ENCODE assay signal across 18 mouse cellular contexts in the genomic region with DNA sequence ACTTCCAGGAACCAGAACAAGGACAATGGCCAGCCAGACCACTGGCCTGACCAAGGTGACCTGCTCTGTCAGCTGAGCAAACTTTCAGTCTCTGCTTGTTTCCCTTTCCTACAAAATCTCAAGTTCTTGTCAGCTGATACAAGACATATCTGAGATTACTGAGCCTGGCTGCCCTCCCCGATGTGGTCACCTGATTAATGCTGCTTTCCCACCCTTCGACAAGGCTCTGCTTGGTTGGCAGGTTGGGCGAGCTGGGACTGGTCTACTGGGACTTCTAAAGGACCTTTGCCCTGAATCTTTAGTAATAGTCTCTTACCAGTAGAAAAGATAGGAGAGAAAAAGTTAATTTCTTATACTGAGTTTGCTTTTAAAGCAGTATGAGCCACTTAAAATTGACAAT. TPM values are rescaled to one million over a fixed set of nuclear protein-coding genes. Genes with fewer than 3 reads are reported as not detected.
DNase-seq lines count a peak whose midpoint lies in the region; ATAC-seq lines count a peak whose summit lies in the region.
"Had no signal": no experiment of that assay in that cellular context is flagged by ENCODE, and none has a peak within 500 bp of the region (broad histone marks: within the 10 kb centered on the region; RNA-seq: fewer than 3 reads in every experiment).

No protein-coding gene starts in this region.

- H3K27me3 ChIP-seq in kidney, embryonic 16.5 days (ENCODE audit: insufficient read depth, low read length) = no peaks in the 10 kb centered on the region
- no peaks in the 10 kb centered on the region for H3K27me3 ChIP-seq in intestine, embryonic 16.5 days (replicated peaks; ENCODE audit: control insufficient read depth, insufficient read depth, low read length)
- H3K27me3 ChIP-seq in stomach, embryonic 16.5 days (ENCODE audit: control insufficient read depth, insufficient read depth, low read length) = no peaks in the 10 kb centered on the region
- H3K27me3 ChIP-seq: CH12.LX; hindbrain, embryonic 13.5 days; midbrain, embryonic 12.5 days; stomach, embryonic 15.5 days had no signal

- peaks cover 9% of the 10 kb centered on the region for H3K4me1 ChIP-seq in kidney, embryonic 16.5 days (ENCODE audit: insufficient read depth, low read length)
- peaks cover 2% of the 10 kb centered on the region for H3K4me1 ChIP-seq in brown adipose tissue, adult 24 weeks (ENCODE audit: control insufficient read depth, insufficient read depth, insufficient read length, low read length)
- peaks cover 4% of the 10 kb centered on the region for H3K4me1 ChIP-seq in intestine, embryonic 16.5 days (ENCODE audit: control insufficient read depth, insufficient read depth, low read length)
- peaks cover under 1% of the 10 kb centered on the region; the same call in 1 of the 2 replicates for H3K4me1 ChIP-seq in stomach, embryonic 16.5 days (ENCODE audit: control insufficient read depth, insufficient read depth, low read length)

- peak; percentile 29 for DNase-seq in kidney, adult 18-20 months
- DNase-seq in right cerebral cortex, postnatal 36 days (ENCODE audit: low spot score in 2 of 2) = no peak
- DNase-seq: cerebellum, adult 18-20 months; lung, adult 2 months; lung, postnatal 4 days; right cerebral cortex, adult 18-20 months; spleen, adult 18-20 months; thymus, postnatal 4 days had no signal

- no peak overlapping the region for H3K4me3 ChIP-seq in kidney, embryonic 16.5 days (ENCODE audit: low read length)
- no peak overlapping the region for H3K4me3 ChIP-seq in brown adipose tissue, adult 24 weeks (ENCODE audit: insufficient read depth, low read depth, low read length)
- H3K4me3 ChIP-seq in intestine, embryonic 16.5 days (ENCODE audit: low read length) = no peak overlapping the region
- H3K4me3 ChIP-seq in stomach, embryonic 16.5 days (replicated peaks; ENCODE audit: low read length) = no peak overlapping the region
- H3K4me3 ChIP-seq: hindbrain, embryonic 13.5 days; midbrain, embryonic 12.5 days; myocyte; stomach, embryonic 15.5 days had no signal

- no peak for ATAC-seq in kidney, embryonic 16.5 days (ENCODE audit: low FRiP score, low TSS enrichment)
- peak; percentile 88 for ATAC-seq in intestine, embryonic 16.5 days
- ATAC-seq in stomach, embryonic 16.5 days (ENCODE audit: insufficient read depth, low FRiP score) = peak; percentile 60; the same call in 1 of the 2 replicates
- ATAC-seq in cerebellum, adult (ENCODE audit: insufficient number of reproducible peaks, low FRiP score, low TSS enrichment) = no peak

- H3K36me3 ChIP-seq in kidney, embryonic 16.5 days (ENCODE audit: insufficient read depth, low read length) = 0 out of 2 replicates have a peak, but pooled peaks cover 2% of the 10 kb centered on the region
- H3K36me3 ChIP-seq in intestine, embryonic 16.5 days (ENCODE audit: control insufficient read depth, insufficient read depth, low read length) = no peaks in the 10 kb centered on the region
- no peaks in the 10 kb centered on the region for H3K36me3 ChIP-seq in stomach, embryonic 16.5 days (ENCODE audit: control insufficient read depth, insufficient read depth, low read length)
- H3K36me3 ChIP-seq: midbrain, embryonic 12.5 days; stomach, embryonic 15.5 days had no signal

- H3K27ac ChIP-seq in kidney, embryonic 16.5 days (ENCODE audit: low read length) = no peak overlapping the region
- H3K27ac ChIP-seq in brown adipose tissue, adult 24 weeks (replicated peaks; ENCODE audit: low read depth, low read length) = peak overlapping the region; percentile 82
- peak overlapping the region; percentile 78; the same call in 1 of the 2 replicates for H3K27ac ChIP-seq in intestine, embryonic 16.5 days (ENCODE audit: low read length)
- peak overlapping the region; percentile 38; the same call in 1 of the 2 replicates for H3K27ac ChIP-seq in stomach, embryonic 16.5 days (ENCODE audit: low read length)
- H3K27ac ChIP-seq: hindbrain, embryonic 13.5 days; midbrain, embryonic 12.5 days; stomach, embryonic 15.5 days had no signal

- WGBS in kidney, embryonic 16.5 days = 84% methylated on average over 3 of the region's 3 CpGs
- WGBS in intestine, embryonic 16.5 days = 68% methylated on average over 3 of the region's 3 CpGs
- WGBS in stomach, embryonic 16.5 days = 61% methylated on average over 3 of the region's 3 CpGs

- no peak overlapping the region for H3K4me2 ChIP-seq in kidney, embryonic 16.5 days (replicated peaks; ENCODE audit: low read depth, low read length)
- no peak overlapping the region for H3K4me2 ChIP-seq in intestine, embryonic 16.5 days (ENCODE audit: low read depth, low read length)
- no peak overlapping the region for H3K4me2 ChIP-seq in stomach, embryonic 16.5 days (ENCODE audit: low read depth, low read length)
- H3K4me2 ChIP-seq: hindbrain, embryonic 13.5 days; midbrain, embryonic 12.5 days; stomach, embryonic 15.5 days had no signal

- no peaks in the 10 kb centered on the region for H3K9me3 ChIP-seq in kidney, embryonic 16.5 days (ENCODE audit: low read length)
- no peaks in the 10 kb centered on the region for H3K9me3 ChIP-seq in intestine, embryonic 16.5 days (ENCODE audit: control insufficient read depth, low read length)
- no peaks in the 10 kb centered on the region for H3K9me3 ChIP-seq in stomach, embryonic 16.5 days (replicated peaks; ENCODE audit: control insufficient read depth, low read length)
- H3K9me3 ChIP-seq: hindbrain, embryonic 13.5 days; midbrain, embryonic 12.5 days; stomach, embryonic 15.5 days had no signal

- no peak overlapping the region for H3K9ac ChIP-seq in kidney, embryonic 16.5 days (replicated peaks; ENCODE audit: low read length)
- no peak overlapping the region for H3K9ac ChIP-seq in intestine, embryonic 16.5 days (ENCODE audit: low read depth, low read length)
- no peak overlapping the region for H3K9ac ChIP-seq in stomach, embryonic 16.5 days (ENCODE audit: low read length)
- H3K9ac ChIP-seq: hindbrain, embryonic 13.5 days; midbrain, embryonic 12.5 days; stomach, embryonic 15.5 days had no signal

RNA-seq across cellular contexts. Expression of gene Zbtb5, which starts 6.8 kb away (rescaled TPM):
- 25.2 and 27.9 TPM in 2 replicates for polyA plus RNA-seq in kidney, embryonic 16.5 days (2015; fragmentation: Nextera tagmentation; extraction: Ambion mirVana)
- polyA plus RNA-seq in brown adipose tissue, adult 24 weeks (2012; ENCODE audit: insufficient read depth, insufficient read length, missing spikeins) = 4.0 and 5.0 TPM in 2 replicates
- polyA plus RNA-seq in intestine, embryonic 16.5 days (2015; fragmentation: Nextera tagmentation; extraction: Ambion mirVana) = 12.8 and 13.8 TPM in 2 replicates
- polyA plus RNA-seq in stomach, embryonic 16.5 days (2015; fragmentation: Nextera tagmentation; extraction: Ambion mirVana) = 17.6 and 17.7 TPM in 2 replicates

RNA-seq across cellular contexts. Expression of gene Polr1e, which starts 12.9 kb away (rescaled TPM):
- polyA plus RNA-seq in kidney, embryonic 16.5 days (2015; fragmentation: Nextera tagmentation; extraction: Ambion mirVana) = 39.9 and 43.0 TPM in 2 replicates
- 8.6 and 10.1 TPM in 2 replicates for polyA plus RNA-seq in brown adipose tissue, adult 24 weeks (2012; ENCODE audit: insufficient read depth, insufficient read length, missing spikeins)
- 31.1 and 34.1 TPM in 2 replicates for polyA plus RNA-seq in intestine, embryonic 16.5 days (2015; fragmentation: Nextera tagmentation; extraction: Ambion mirVana)
- 32.7 and 38.4 TPM in 2 replicates for polyA plus RNA-seq in stomach, embryonic 16.5 days (2015; fragmentation: Nextera tagmentation; extraction: Ambion mirVana)

RNA-seq across cellular contexts. Expression of gene Grhpr, which starts 24.3 kb away (rescaled TPM):
- polyA plus RNA-seq in kidney, embryonic 16.5 days (2015; fragmentation: Nextera tagmentation; extraction: Ambion mirVana) = 115 and 124 TPM in 2 replicates
- 50.3 and 55.8 TPM in 2 replicates for polyA plus RNA-seq in brown adipose tissue, adult 24 weeks (2012; ENCODE audit: insufficient read depth, insufficient read length, missing spikeins)
- polyA plus RNA-seq in intestine, embryonic 16.5 days (2015; fragmentation: Nextera tagmentation; extraction: Ambion mirVana) = 142 and 153 TPM in 2 replicates
- polyA plus RNA-seq in stomach, embryonic 16.5 days (2015; fragmentation: Nextera tagmentation; extraction: Ambion mirVana) = 72.0 and 74.2 TPM in 2 replicates

Comparison
In these comparisons a context has a peak if more than half of its experiments do, and no peak if none do; other contexts are left out.
1. ATAC-seq: peak in intestine, embryonic 16.5 days (single experiment) and stomach, embryonic 16.5 days (single experiment); none in kidney, embryonic 16.5 days (single experiment) and cerebellum, adult (single experiment).